Mouse (Mus musculus) embryo, embryonic 9.5 days (tissue): Measurements from ENCODE around the gene Ccnt1.
"Not testable (repeated sequence)": the region's sequence is repeated elsewhere in the genome, so short reads cannot be mapped to it uniquely, and the experiment has no call there.

Source experiments
- DNase-seq: peaks from one replicate; pipeline ENCODE4 v3.0.0-alpha.2; 2017; ENCODE audit errors: extremely low spot score

The Ccnt1 gene

GRCm38 (mm10) chr15:98596609-98597008 lies 25.9 kb upstream of the Ccnt1 start:
- no peak for DNase-seq

- no peak for DNase-seq
Observed at GRCm38 (mm10) chr15:98595049-98595448, 24.3 kb upstream of the Ccnt1 start.

GRCm38 (mm10) chr15:98594193-98594592 lies 23.5 kb upstream of the Ccnt1 start:
- DNase-seq = no peak

GRCm38 (mm10) chr15:98591396-98591795 lies 20.7 kb upstream of the Ccnt1 start:
- DNase-seq = no peak

GRCm38 (mm10) chr15:98589640-98590336 lies 19.1 kb upstream of the Ccnt1 start:
- DNase-seq = no peak

GRCm38 (mm10) chr15:98587751-98588150 lies 17.0 kb upstream of the Ccnt1 start:
- no peak for DNase-seq

- not testable (repeated sequence) for DNase-seq
Observed at GRCm38 (mm10) chr15:98586141-98586540, 15.4 kb upstream of the Ccnt1 start.

- no peak for DNase-seq
Observed at GRCm38 (mm10) chr15:98585421-98585820, 14.7 kb upstream of the Ccnt1 start.

GRCm38 (mm10) chr15:98582996-98583395 lies 12.3 kb upstream of the Ccnt1 start:
- DNase-seq = no peak

GRCm38 (mm10) chr15:98582410-98582809 lies 11.7 kb upstream of the Ccnt1 start:
- no peak for DNase-seq

- peak; percentile 79 for DNase-seq
Observed at GRCm38 (mm10) chr15:98579795-98580464, 9.2 kb upstream of the Ccnt1 start.

- no peak for DNase-seq
Observed at GRCm38 (mm10) chr15:98579310-98579709, 8.6 kb upstream of the Ccnt1 start.

- DNase-seq = no peak
Observed at GRCm38 (mm10) chr15:98573293-98573692, 2.6 kb upstream of the Ccnt1 start.

GRCm38 (mm10) chr15:98569795-98570365 lies 843 bp downstream of the Ccnt1 start:
- no peak for DNase-seq

- no peak for DNase-seq
Observed at GRCm38 (mm10) chr15:98569216-98569615, 1.5 kb downstream of the Ccnt1 start.

GRCm38 (mm10) chr15:98568256-98569033 lies 2.3 kb downstream of the Ccnt1 start:
- peak; percentile 39 for DNase-seq

- peak; percentile 100 for DNase-seq
Observed at GRCm38 (mm10) chr15:98567278-98568134, 3.2 kb downstream of the Ccnt1 start.

- DNase-seq = no peak
Observed at GRCm38 (mm10) chr15:98566973-98567277, 3.8 kb downstream of the Ccnt1 start.

GRCm38 (mm10) chr15:98557186-98557585 lies 13.5 kb downstream of the Ccnt1 start:
- no peak for DNase-seq

- DNase-seq = no peak
Observed at GRCm38 (mm10) chr15:98555881-98556280, 14.8 kb downstream of the Ccnt1 start.

- no peak for DNase-seq
Observed at GRCm38 (mm10) chr15:98552758-98553157, 18.0 kb downstream of the Ccnt1 start.

- DNase-seq = no peak
Observed at GRCm38 (mm10) chr15:98546843-98547242, 23.9 kb downstream of the Ccnt1 start.
